Mouse (Mus musculus) megakaryocyte-erythroid progenitor cell, adult 5-6 weeks (primary cell): ENCODE measurements at regions not wholly inside any gene's neighbourhood (a gene's known extent, or its start where the extent isn't known, plus 50 kb on each side); places are given as distances from the start of the nearest gene placed in this dataset.
"Not testable (repeated sequence)": the region's sequence is repeated elsewhere in the genome, so short reads cannot be mapped to it uniquely, and the experiment has no call there.

Experiments
- ATAC-seq: replicated peaks from 2 replicates; pipeline ENCODE4 v1.8.0; 2016; ENCODE audit warnings: mild to moderate bottlenecking, inconsistent platforms; ENCODE audit not compliant: severe bottlenecking, poor library complexity, low FRiP score, low TSS enrichment

GRCm38 (mm10) chr8:118209301-118209700, 74.2 kb upstream of the Cdh13 start:
- ATAC-seq: not testable (repeated sequence)

DNA sequence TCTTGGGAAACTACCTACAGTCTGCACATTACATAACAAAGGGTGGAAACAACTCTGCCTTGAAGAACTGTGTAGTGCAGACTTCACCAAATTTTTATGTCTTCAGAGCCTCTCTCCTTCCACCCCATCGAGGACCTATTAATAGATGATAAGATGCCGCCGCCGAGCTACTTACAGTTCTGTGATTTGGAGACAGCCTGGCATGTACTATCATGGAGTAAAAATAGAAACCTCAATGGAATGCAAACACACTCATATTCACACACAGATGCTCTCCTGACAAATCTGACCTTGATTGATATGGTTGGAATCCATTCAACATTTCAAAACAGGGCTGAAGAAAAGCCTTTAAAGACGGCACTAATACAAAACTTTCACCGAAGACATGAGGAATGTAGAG, 92.7 kb upstream of the Cdh13 start:
- ATAC-seq: no peak

- no peak for ATAC-seq
These were observed 94.3 kb upstream of the Cdh13 start for GRCm38 (mm10) chr8:118189226-118189625.

GRCm38 (mm10) chr8:118169001-118169413, 114.5 kb upstream of the Cdh13 start:
- no peak for ATAC-seq

GRCm38 (mm10) chr8:118162171-118162570, 121.4 kb upstream of the Cdh13 start:
- no peak for ATAC-seq

DNA sequence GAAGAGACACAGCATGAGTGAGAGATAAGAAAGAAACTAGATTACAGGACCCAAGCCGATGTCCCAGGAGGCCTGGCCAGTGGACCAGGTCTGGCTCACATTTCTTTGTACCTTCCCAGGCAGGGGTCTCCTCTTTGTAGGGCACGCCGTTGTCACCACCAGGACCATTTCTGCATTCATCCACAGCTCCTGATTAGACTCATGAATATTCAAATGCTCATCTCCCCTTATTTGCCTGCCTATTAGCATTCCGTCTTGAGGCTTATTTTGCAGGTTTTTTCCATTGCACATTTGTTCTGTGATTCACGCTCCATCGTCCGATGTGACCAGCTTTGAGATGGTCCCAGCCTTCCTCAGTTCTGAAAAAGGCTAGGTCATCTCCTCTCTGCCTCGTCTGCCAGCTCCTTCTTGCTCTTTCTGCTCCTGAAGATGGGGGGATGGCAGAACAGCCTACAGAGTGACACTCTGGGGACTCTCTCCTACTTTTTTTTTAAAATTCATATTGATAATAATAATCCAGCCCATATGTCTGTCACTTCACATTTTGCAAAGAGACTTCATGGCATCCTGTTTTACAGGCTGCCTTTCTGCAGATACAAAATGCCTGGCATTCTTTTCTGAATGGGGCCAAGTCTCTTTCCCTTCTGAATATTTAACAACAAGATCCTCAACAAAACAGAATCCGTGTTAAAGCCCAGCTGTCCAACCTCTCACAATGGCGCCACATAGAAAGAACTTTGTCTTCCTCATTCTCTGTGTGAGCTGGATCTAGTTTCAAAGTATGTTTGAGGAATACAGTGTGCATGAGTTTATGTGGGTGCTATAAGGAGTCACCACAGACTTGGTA, 136.0 kb upstream of the Cdh13 start:
- no peak for ATAC-seq

DNA sequence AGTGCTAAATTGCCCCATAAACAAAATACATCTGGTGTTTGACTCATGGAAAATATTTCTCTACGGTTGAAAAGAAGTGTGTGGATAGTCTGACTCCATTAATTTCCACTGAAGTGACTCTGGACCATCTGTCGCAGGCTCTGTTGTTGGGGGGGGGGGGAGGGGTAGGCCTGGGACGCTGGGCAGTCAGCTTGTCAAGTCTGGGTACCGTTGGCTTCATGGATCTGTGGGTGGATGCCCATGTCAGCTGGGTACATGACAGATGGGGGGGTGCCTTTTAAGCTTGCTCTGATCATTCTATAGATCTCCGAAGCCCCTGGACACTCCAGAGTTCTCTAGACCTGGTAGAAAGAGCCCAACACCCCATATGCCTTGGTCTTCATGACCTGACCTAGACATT, 139.0 kb upstream of the Cdh13 start:
- ATAC-seq: no peak

GRCm38 (mm10) chr8:118142311-118142710, 141.2 kb upstream of the Cdh13 start:
- ATAC-seq: no peak

DNA sequence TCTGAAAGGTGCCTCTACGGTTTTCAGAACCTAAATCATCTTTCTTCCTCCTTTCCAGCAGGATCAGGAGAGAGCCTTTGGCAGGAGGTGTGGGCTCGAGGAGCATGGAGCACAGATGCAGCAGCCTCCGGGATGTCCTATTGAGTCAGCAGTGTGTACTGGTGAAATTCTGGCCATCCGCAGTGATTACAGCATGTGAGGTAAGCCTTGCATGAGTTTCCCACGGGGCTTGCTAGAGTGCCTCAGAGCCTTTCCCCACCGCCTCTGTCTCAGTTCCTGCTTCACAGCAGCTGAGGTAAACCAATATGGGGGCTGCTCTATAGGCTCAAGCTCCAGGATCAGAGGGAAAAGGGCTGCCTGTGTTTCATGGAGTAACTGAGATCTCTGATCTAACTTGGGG, 143.6 kb upstream of the Cdh13 start:
- no peak for ATAC-seq

DNA sequence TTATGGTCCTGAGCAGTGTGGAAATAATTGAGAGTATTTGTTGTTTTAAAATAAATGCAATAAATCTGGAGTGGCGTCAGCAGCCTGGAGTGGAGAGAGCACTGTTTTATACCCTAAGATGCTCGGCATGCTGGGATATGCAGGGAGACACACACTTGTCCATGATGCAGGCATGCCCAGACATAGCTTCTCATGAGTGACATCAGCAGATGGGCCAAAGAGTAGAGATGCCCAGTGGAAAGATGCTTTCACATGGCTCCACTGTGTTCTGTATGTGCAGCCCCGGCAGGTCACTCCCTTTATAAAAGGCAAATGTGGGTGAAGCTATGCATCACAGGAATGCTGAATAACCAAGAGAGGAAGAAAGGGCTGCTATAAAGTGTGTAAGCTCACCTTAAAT, 145.7 kb upstream of the Cdh13 start:
- ATAC-seq: no peak

- no peak for ATAC-seq
These were observed 158.5 kb upstream of the Cdh13 start for GRCm38 (mm10) chr8:118124993-118125392.

DNA sequence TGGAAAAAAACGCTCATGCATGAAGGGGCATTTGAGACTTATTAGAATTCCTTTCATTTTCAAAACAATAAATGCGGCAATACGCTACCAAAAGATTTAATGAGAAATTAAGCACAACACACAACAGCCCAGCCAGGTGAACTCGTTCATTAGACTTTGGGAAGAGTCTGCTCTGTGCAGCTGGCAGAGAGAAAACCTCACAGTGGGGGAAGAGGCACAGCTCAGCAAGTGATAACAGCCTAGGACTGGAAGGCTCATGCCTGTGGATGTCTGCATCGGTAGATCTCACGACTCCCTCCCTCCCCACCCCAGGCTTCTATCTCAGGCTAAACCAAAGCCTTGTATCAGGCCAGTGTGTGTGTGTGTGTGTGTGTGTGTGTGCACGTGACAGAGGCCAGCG, 169.3 kb upstream of the Cdh13 start:
- ATAC-seq: no peak

GRCm38 (mm10) chr8:118104464-118105050, 179.0 kb upstream of the Cdh13 start:
- no peak for ATAC-seq

- ATAC-seq: no peak
These were observed 182.2 kb upstream of the Cdh13 start for GRCm38 (mm10) chr8:118101346-118101745.

DNA sequence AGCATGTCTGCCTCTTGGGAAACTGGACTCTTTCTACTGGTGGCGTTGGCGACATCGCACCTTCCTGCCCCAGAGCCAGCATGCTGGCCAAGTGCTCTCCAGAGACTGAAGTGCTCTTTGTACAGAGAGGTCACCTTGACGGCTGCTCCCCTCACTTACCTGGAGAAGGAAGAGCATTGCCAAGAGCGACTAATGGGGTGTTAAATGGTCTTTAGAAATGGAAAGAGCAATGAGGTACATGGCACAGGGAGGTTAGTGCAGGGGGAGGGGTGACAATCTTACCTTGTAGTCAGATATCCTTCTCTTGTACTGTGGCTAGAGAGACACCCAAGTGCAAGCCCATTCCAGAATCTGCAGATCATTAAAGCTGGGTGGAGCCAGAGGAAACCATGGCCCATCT, 220.8 kb upstream of the Cdh13 start:
- no peak for ATAC-seq

DNA sequence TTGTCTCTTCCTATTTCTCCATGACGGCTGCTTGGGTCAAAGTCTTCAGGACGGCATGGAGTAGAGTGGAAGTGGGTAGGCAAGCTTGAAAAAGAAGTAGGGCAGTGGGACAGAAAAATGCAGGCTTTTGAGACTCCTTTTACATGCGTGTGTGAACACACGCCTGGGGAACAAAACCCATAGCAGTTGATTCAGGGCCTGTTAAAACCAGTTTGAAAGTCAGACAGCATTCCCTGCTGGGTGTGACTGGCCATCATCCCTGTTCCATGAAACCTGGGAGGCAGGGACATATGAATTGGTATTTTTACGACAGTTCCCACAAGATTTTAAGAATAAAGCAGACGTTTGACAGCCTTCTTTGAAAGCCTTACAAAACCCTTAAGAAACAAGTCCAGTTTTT, 226.8 kb upstream of the Cdh13 start:
- ATAC-seq: no peak

- no peak for ATAC-seq
These were observed 228.0 kb upstream of the Cdh13 start for GRCm38 (mm10) chr8:118055536-118055935.

- ATAC-seq: no peak
These were observed 233.1 kb upstream of the Cdh13 start for GRCm38 (mm10) chr8:118050386-118050785.

GRCm38 (mm10) chr8:118042253-118042860, 240.6 kb upstream of the Mphosph6 start:
- no peak for ATAC-seq

GRCm38 (mm10) chr8:118041253-118041652, 239.5 kb upstream of the Mphosph6 start:
- no peak for ATAC-seq

GRCm38 (mm10) chr8:118037801-118038200, 236.1 kb upstream of the Mphosph6 start:
- no peak for ATAC-seq
